Mouse (Mus musculus) bone marrow, adult 2 months (tissue): ENCODE measurements around the gene Spred2. TPM values are rescaled to one million over a fixed set of nuclear protein-coding genes. Genes with fewer than 3 reads are reported as not detected.
A peak's percentile ranks its signal among the peaks of the same experiment; 100 is the strongest.

Source experiments
- H3K27ac ChIP-seq: fragments of 200-500 bp; 2 replicates; pipeline ENCODE4 v1.5.1; 2012; ENCODE audit warnings: low read depth, mild to moderate bottlenecking, control low read depth, inconsistent platforms, low read length; ENCODE audit not compliant: control insufficient read depth, poor library complexity, insufficient read depth
- H3K4me1 ChIP-seq: fragments of 200-500 bp; 2 replicates; pipeline ENCODE4 v1.6.1; 2011; ENCODE audit warnings: low read length; ENCODE audit not compliant: control insufficient read depth, insufficient read depth
- H3K4me3 ChIP-seq: fragments of 200-500 bp; replicated peaks from 2 replicates; pipeline ENCODE3; 2011; ENCODE audit warnings: mild to moderate bottlenecking, low read depth, low read length, control low read depth; ENCODE audit not compliant: control insufficient read depth
- CTCF ChIP-seq: fragments of 200-500 bp; IDR thresholded peaks from 2 replicates; pipeline ENCODE4 v1.5.1; 2011; ENCODE audit warnings: low read length, control low read depth; ENCODE audit not compliant: control insufficient read depth, insufficient read depth
- POLR2A ChIP-seq: fragments of 200-500 bp; IDR thresholded peaks from 2 replicates; pipeline ENCODE4 v1.6.1; 2011; ENCODE audit warnings: low read depth, mild to moderate bottlenecking, control low read depth, low read length, borderline replicate concordance; ENCODE audit not compliant: control insufficient read depth
- WGBS: fragments of 180-500 bp; shearing (Covaris S2); methylation state at CpG from one replicate; pipeline ENCODE4 v1.1.7; 2018; 5-methylcytosine and 5-hydroxymethylcytosine counted together
- polyA plus RNA-seq: library from polyadenylated mRNA; stranded (reverse); fragments of >200 nt; gene quantifications from 2 replicates; pipeline ENCODE4 v1.2.4, GENCODE M21; 2011; ENCODE audit warnings: low replicate concordance; ENCODE audit not compliant: missing spikeins, insufficient read depth, insufficient read length

The Spred2 gene
- polyA plus RNA-seq, 1 experiment, result 7.1 TPM

- no peak overlapping the region for H3K27ac ChIP-seq
- peaks cover 5% of the 10 kb centered on the region; the same call in 1 of the 2 replicates for H3K4me1 ChIP-seq
- H3K4me3 ChIP-seq, result no peak overlapping the region
- 85% methylated on average over 5 of the region's 5 CpGs for WGBS
- no peak for TF ChIP-seq POLR2A
- TF ChIP-seq CTCF, result no peak
Measured at GRCm38 (mm10) chr11:19964333-19964732, 40.2 kb downstream of the Spred2 start.

- TF ChIP-seq CTCF, result no peak
- no peak for TF ChIP-seq POLR2A
- Histone ChIP-seq H3K27ac (no peak overlapping the region), H3K4me3 (no peak overlapping the region), H3K4me1 (peaks cover 5% of the 10 kb centered on the region; the same call in 1 of the 2 replicates)
- WGBS, result 51% methylated on average over 16 of the region's 16 CpGs
Measured at GRCm38 (mm10) chr11:19965037-19965611, 40.9 kb downstream of the Spred2 start.

GRCm38 (mm10) chr11:19965664-19966063, 41.5 kb downstream of the Spred2 start:
- Histone ChIP-seq H3K27ac (no peak overlapping the region), H3K4me1 (peaks cover 5% of the 10 kb centered on the region; the same call in 1 of the 2 replicates), H3K4me3 (no peak overlapping the region)
- WGBS, result 29% methylated on average over 4 of the region's 4 CpGs
- no peak for TF ChIP-seq POLR2A
- no peak for TF ChIP-seq CTCF

GRCm38 (mm10) chr11:19966294-19966693, 42.1 kb downstream of the Spred2 start:
- peaks cover 5% of the 10 kb centered on the region; the same call in 1 of the 2 replicates for H3K4me1 ChIP-seq
- TF ChIP-seq CTCF, result no peak
- no peak for TF ChIP-seq POLR2A
- no peak overlapping the region for H3K27ac ChIP-seq
- no peak overlapping the region for H3K4me3 ChIP-seq
- 66% methylated on average over 2 of the region's 2 CpGs for WGBS

GRCm38 (mm10) chr11:19969584-19969983, 45.4 kb downstream of the Spred2 start:
- TF ChIP-seq CTCF (no peak), POLR2A (no peak)
- Histone ChIP-seq H3K4me1 (peaks cover 3% of the 10 kb centered on the region; the same call in 1 of the 2 replicates), H3K4me3 (no peak overlapping the region), H3K27ac (no peak overlapping the region)
- 83% methylated on average over 5 of the region's 5 CpGs for WGBS

GRCm38 (mm10) chr11:19971954-19972750, 48.0 kb downstream of the Spred2 start:
- WGBS, result 61% methylated on average over 4 of the region's 4 CpGs
- TF ChIP-seq POLR2A, result no peak
- peak; percentile 44 for TF ChIP-seq CTCF
- no peak overlapping the region for H3K27ac ChIP-seq
- no peak overlapping the region for H3K4me3 ChIP-seq
- H3K4me1 ChIP-seq, result no peaks in the 10 kb centered on the region

GRCm38 (mm10) chr11:19973032-19973790, 49.0 kb downstream of the Spred2 start:
- TF ChIP-seq CTCF, result no peak
- TF ChIP-seq POLR2A, result no peak
- 85% methylated on average over 7 of the region's 7 CpGs for WGBS
- Histone ChIP-seq H3K4me3 (no peak overlapping the region), H3K27ac (no peak overlapping the region), H3K4me1 (no peaks in the 10 kb centered on the region)

GRCm38 (mm10) chr11:19976032-19976431, 51.9 kb downstream of the Spred2 start:
- 83% methylated on average over 2 of the region's 2 CpGs for WGBS
- peaks cover 2% of the 10 kb centered on the region; the same call in 1 of the 2 replicates for H3K4me1 ChIP-seq
- TF ChIP-seq POLR2A (no peak), CTCF (no peak)
- no peak overlapping the region for H3K4me3 ChIP-seq
- H3K27ac ChIP-seq, result no peak overlapping the region
